Mouse (Mus musculus) midbrain, embryonic 14.5 days (tissue): ENCODE results near the gene Tspan14. TPM values are rescaled to one million over a fixed set of nuclear protein-coding genes. Genes with fewer than 3 reads are reported as not detected.

Source experiments
- ATAC-seq: fragments of 200-750 bp; cut with Nextera tagmentation; 2 replicates; pipeline ENCODE4 v1.8.0; 2017; ENCODE audit warnings: moderate number of reproducible peaks, moderate library complexity; ENCODE audit not compliant: low FRiP score, low TSS enrichment
- DNase-seq: peaks from one replicate; pipeline ENCODE4 v3.0.0-alpha.2; 2015
- H3K27ac ChIP-seq: fragments of 300-500 bp; sonication (generic); replicated peaks from 2 replicates; pipeline ENCODE4 v1.5.1; 2014; ENCODE audit warnings: mild to moderate bottlenecking, low read depth, low read length, moderate library complexity
- H3K27me3 ChIP-seq: fragments of 300-500 bp; sonication (generic); 2 replicates; pipeline ENCODE4 v1.6.1; 2014; ENCODE audit warnings: low read length, control low read depth, mixed read lengths; ENCODE audit not compliant: control insufficient read depth, insufficient read depth
- H3K36me3 ChIP-seq: fragments of 300-500 bp; sonication (generic); 2 replicates; pipeline ENCODE4 v1.6.1; 2014; ENCODE audit warnings: low read length, control low read depth; ENCODE audit not compliant: control insufficient read depth, insufficient read depth
- H3K4me1 ChIP-seq: fragments of 300-500 bp; sonication (generic); 2 replicates; pipeline ENCODE4 v1.6.1; 2014; ENCODE audit warnings: mild to moderate bottlenecking, antibody characterized with exemption, low read length, control low read depth; ENCODE audit not compliant: control insufficient read depth, insufficient read depth
- H3K4me2 ChIP-seq: fragments of 300-500 bp; sonication (generic); 2 replicates; pipeline ENCODE4 v1.6.1; 2014; ENCODE audit warnings: mild to moderate bottlenecking, low read length, moderate library complexity
- H3K4me3 ChIP-seq: fragments of 300-500 bp; sonication (generic); replicated peaks from 2 replicates; pipeline ENCODE4 v1.5.1; 2014; ENCODE audit warnings: low read depth, low read length
- H3K9ac ChIP-seq: fragments of 300-500 bp; sonication (generic); replicated peaks from 2 replicates; pipeline ENCODE4 v1.6.1; 2014; ENCODE audit warnings: mild to moderate bottlenecking, low read length, moderate library complexity
- H3K9me3 ChIP-seq: fragments of 300-500 bp; sonication (generic); 2 replicates; pipeline ENCODE4 v1.6.1; 2016; ENCODE audit warnings: low read length, control low read depth, mixed read lengths; ENCODE audit not compliant: control insufficient read depth
- WGBS: fragments of 180-500 bp; shearing (Covaris S2); extraction: QIAGEN DNeasy Blood & Tissue Kit; methylation state at CpG from one replicate; pipeline ENCODE4 v1.1.7; 2014; 5-methylcytosine and 5-hydroxymethylcytosine counted together
- polyA plus RNA-seq: library from polyadenylated mRNA; unstranded; fragments of >200 nt; fragmentation: Nextera tagmentation; extraction: Ambion mirVana; gene quantifications from 2 replicates; pipeline ENCODE4 v1.2.1, GENCODE M21; 2014

Gene Tspan14
- polyA plus RNA-seq, 1 experiment from 2014 or later: 79.6 TPM

- Histone ChIP-seq H3K9ac (no peak overlapping the region), H3K9me3 (no peaks in the 10 kb centered on the region), H3K27me3 (no peaks in the 10 kb centered on the region), H3K4me1 (peaks cover 6% of the 10 kb centered on the region; the same call in 1 of the 2 replicates), H3K27ac (no peak overlapping the region), H3K36me3 (no peaks in the 10 kb centered on the region), H3K4me2 (peak overlapping the region; percentile 54; the same call in 1 of the 2 replicates), H3K4me3 (no peak overlapping the region)
- DNase-seq: no peak
- no peak for ATAC-seq
- WGBS: 75% methylated on average over 8 of the region's 8 CpGs
These were observed 72.7 kb downstream of the Tspan14 start for GRCm38 (mm10) chr14:40893884-40894283.

DNA sequence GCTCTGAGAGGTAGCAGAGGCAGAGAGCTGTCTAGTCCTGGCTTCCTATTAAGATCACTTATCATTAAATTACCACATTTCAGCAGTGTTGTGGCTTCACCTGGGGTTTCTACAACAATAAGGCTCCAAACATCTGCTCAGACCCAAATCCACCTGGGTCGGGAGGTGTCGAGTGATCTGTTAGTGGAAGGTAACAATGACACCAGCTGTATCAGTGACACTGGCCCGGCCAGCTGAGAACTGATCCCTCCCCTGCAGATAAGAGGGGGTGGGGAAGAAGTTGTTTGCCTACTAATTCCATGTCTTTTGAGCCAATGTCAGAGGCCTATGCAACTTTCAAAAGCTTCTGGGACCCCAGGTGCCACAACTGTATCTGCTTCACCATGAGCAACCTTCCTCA, 73.4 kb downstream of the Tspan14 start, which contains the start of gene Sh2d4b:
TSS of gene Sh2d4b (minus strand) at position 71 of the 400 bp plus-strand sequence.
- no peaks in the 10 kb centered on the region for H3K9me3 ChIP-seq
- WGBS: 76% methylated on average over 3 of the region's 3 CpGs
- DNase-seq: no peak
- no peak for ATAC-seq
- peak within 1 kb of the TSS; percentile 54; the same call in 1 of the 2 replicates for H3K4me2 ChIP-seq
- no peak within 1 kb of the TSS for H3K9ac ChIP-seq
- no peaks in the 10 kb centered on the region for H3K36me3 ChIP-seq
- H3K4me1 ChIP-seq: peaks cover 6% of the 10 kb centered on the region; the same call in 1 of the 2 replicates
- H3K4me3 ChIP-seq: no peak within 1 kb of the TSS
- no peak within 1 kb of the TSS for H3K27ac ChIP-seq
- H3K27me3 ChIP-seq: no peaks in the 10 kb centered on the region

DNA sequence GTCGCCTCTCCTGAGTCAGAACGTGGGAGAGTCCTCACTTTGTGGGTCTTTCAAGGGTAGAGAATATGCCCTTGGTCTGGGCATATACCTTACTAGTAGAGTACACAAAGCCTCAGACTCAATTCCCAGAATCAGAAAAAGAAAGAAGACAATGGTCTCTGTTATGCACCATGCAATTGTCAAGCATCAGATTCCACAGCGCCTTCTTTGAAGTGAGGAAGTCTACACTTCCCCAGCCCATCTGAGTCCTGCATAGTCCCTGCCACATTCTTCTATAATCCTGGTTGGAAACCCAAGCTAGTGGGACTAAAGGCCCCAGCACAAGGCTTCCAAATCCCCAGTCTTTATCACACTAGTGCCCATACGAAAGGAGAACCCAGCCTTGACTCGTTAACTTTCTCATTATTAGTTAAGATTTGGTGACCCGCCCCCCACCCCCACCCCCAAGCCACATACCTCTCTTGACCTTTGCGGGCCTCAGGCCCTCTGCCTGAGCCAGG, 74.2 kb downstream of the Tspan14 start:
- H3K9ac ChIP-seq: no peak overlapping the region
- no peaks in the 10 kb centered on the region for H3K27me3 ChIP-seq
- H3K36me3 ChIP-seq: no peaks in the 10 kb centered on the region
- H3K4me2 ChIP-seq: no peak overlapping the region
- 82% methylated on average over 7 of the region's 7 CpGs for WGBS
- peaks cover 6% of the 10 kb centered on the region; the same call in 1 of the 2 replicates for H3K4me1 ChIP-seq
- ATAC-seq: no peak
- H3K4me3 ChIP-seq: no peak overlapping the region
- no peaks in the 10 kb centered on the region for H3K9me3 ChIP-seq
- no peak overlapping the region for H3K27ac ChIP-seq
- DNase-seq: no peak

GRCm38 (mm10) chr14:40891506-40891905, 75.1 kb downstream of the Tspan14 start:
- WGBS: 93% methylated on average over 4 of the region's 4 CpGs
- Histone ChIP-seq H3K27ac (no peak overlapping the region), H3K4me1 (peaks cover 6% of the 10 kb centered on the region; the same call in 1 of the 2 replicates), H3K4me2 (no peak overlapping the region), H3K27me3 (no peaks in the 10 kb centered on the region), H3K9ac (no peak overlapping the region), H3K4me3 (no peak overlapping the region), H3K36me3 (no peaks in the 10 kb centered on the region), H3K9me3 (no peaks in the 10 kb centered on the region)
- DNase-seq (no peak), ATAC-seq (no peak)

- Histone ChIP-seq H3K36me3 (no peaks in the 10 kb centered on the region), H3K9ac (no peak overlapping the region), H3K27me3 (no peaks in the 10 kb centered on the region), H3K9me3 (no peaks in the 10 kb centered on the region), H3K27ac (no peak overlapping the region), H3K4me3 (no peak overlapping the region), H3K4me2 (no peak overlapping the region), H3K4me1 (peaks cover 3% of the 10 kb centered on the region; the same call in 1 of the 2 replicates)
- ATAC-seq: no peak
- WGBS: 80% methylated on average over 4 of the region's 4 CpGs
- DNase-seq: no peak
These were observed 76.9 kb downstream of the Tspan14 start for GRCm38 (mm10) chr14:40889704-40890103.

- Histone ChIP-seq H3K36me3 (no peaks in the 10 kb centered on the region), H3K4me2 (no peak overlapping the region), H3K27me3 (no peaks in the 10 kb centered on the region), H3K4me3 (no peak overlapping the region), H3K9ac (no peak overlapping the region), H3K4me1 (no peaks in the 10 kb centered on the region; the same call in 1 of the 2 replicates), H3K9me3 (no peaks in the 10 kb centered on the region), H3K27ac (no peak overlapping the region)
- DNase-seq (no peak), ATAC-seq (no peak)
- 86% methylated on average over 2 of the region's 2 CpGs for WGBS
These were observed 77.4 kb downstream of the Tspan14 start for GRCm38 (mm10) chr14:40889181-40889580.

- ATAC-seq: no peak
- Histone ChIP-seq H3K9ac (no peak overlapping the region), H3K27ac (no peak overlapping the region), H3K4me1 (no peaks in the 10 kb centered on the region), H3K4me3 (no peak overlapping the region), H3K27me3 (no peaks in the 10 kb centered on the region), H3K4me2 (no peak overlapping the region), H3K36me3 (no peaks in the 10 kb centered on the region), H3K9me3 (no peaks in the 10 kb centered on the region)
- DNase-seq: no peak
- WGBS: 79% methylated on average over 6 of the region's 6 CpGs
These were observed 80.0 kb downstream of the Tspan14 start for GRCm38 (mm10) chr14:40886428-40887202.

GRCm38 (mm10) chr14:40885752-40886151, 80.9 kb downstream of the Tspan14 start:
- H3K4me1 ChIP-seq: no peaks in the 10 kb centered on the region
- no peaks in the 10 kb centered on the region for H3K9me3 ChIP-seq
- no peak overlapping the region for H3K9ac ChIP-seq
- no peaks in the 10 kb centered on the region for H3K27me3 ChIP-seq
- DNase-seq (no peak), ATAC-seq (no peak)
- no peaks in the 10 kb centered on the region for H3K36me3 ChIP-seq
- WGBS: 71% methylated on average over 1 of the region's 1 CpGs
- H3K4me2 ChIP-seq: no peak overlapping the region
- H3K4me3 ChIP-seq: no peak overlapping the region
- H3K27ac ChIP-seq: no peak overlapping the region

DNA sequence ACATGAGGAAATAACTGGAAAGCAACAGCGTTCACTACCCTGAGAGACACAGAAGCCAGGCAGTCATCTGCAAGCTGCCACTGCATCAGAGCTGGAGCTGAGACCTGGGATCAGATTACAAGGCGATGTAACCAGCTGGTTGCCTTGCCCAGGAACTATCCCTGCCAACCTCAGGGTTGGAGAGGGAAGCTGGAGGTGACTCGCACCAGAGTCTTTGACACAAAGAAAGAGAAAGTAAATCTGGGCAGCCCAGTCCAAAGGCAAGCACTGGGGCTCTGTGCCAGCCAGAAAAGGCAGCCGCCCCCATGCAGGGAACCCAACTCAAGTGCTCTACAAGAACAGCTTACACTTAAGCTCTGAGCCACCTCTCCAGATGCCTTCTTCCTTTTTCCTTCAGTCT, 81.4 kb downstream of the Tspan14 start:
- no peaks in the 10 kb centered on the region for H3K36me3 ChIP-seq
- DNase-seq (no peak), ATAC-seq (no peak)
- H3K4me1 ChIP-seq: no peaks in the 10 kb centered on the region
- no peak overlapping the region for H3K27ac ChIP-seq
- no peak overlapping the region for H3K4me3 ChIP-seq
- H3K4me2 ChIP-seq: no peak overlapping the region
- no peak overlapping the region for H3K9ac ChIP-seq
- WGBS: 35% methylated on average over 4 of the region's 4 CpGs
- H3K27me3 ChIP-seq: no peaks in the 10 kb centered on the region
- no peaks in the 10 kb centered on the region for H3K9me3 ChIP-seq
